Mouse (Mus musculus) adrenal gland, postnatal 4 days (tissue): Measurements from ENCODE around the gene Abcc3. TPM values are rescaled to one million over a fixed set of nuclear protein-coding genes. Genes with fewer than 3 reads are reported as not detected.

Experiments used
- DNase-seq, 2 experiments: peaks; one replicate each; pipeline ENCODE4 v3.0.0; 2021 to 2022; ENCODE audit warnings: low spot score in 2 of 2, mixed read lengths in 2 of 2
- long read RNA-seq, 2 experiments: library from polyadenylated mRNA; stranded (forward); transcript quantifications; one replicate each; pipeline ENCODE4 v2.0.0; 2021
- total RNA-seq, 2 experiments: library from RNA; stranded (reverse); gene quantifications; 2 replicates each; pipeline ENCODE4 v1.2.3; 2021

Gene Abcc3
- total RNA-seq, result 10 to 100 TPM in 1 of 2 experiments, 1 to 10 TPM in 1; 7.9 to 11.7 TPM
- long read RNA-seq, experiment 1, full-length matches to known transcripts, result 1 of 4 reads
- long read RNA-seq, experiment 1, partial matches to known transcripts, result 1 of 4 reads
- long read RNA-seq, experiment 1, other reads (novel, unspliced or antisense), result 2 of 4 reads
- long read RNA-seq, experiment 2, full-length matches to known transcripts, result 2 of 12 reads
- long read RNA-seq, experiment 2, partial matches to known transcripts, result 4 of 12 reads
- long read RNA-seq, experiment 2, other reads (novel, unspliced or antisense), result 6 of 12 reads

GRCm38 (mm10) chr11:94392672-94393109 lies at the start of gene Abcc3:
Gene Abcc3 (minus strand): TSS chr11:94392997.
- peak in 1 of 2 experiments; percentile 36 for DNase-seq

DNA sequence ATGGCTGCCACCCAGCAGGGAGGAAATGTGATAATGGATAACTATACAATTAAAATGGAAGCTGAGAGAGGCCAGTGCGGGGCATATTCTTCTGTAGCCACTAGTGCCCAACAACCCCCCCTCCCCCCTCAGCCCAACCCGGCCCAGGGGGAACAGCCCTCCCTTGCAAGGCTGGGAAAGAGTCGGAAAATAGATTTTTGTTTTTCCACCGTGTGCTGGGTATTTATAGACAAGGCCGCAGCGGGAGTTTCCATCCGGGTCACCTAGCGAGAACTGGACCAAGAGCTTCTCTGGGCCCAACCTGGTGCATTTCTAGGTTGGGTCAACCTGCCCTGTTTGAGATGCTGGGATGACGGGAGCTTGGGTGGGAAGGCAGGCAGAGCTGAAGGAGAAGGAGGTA lies 49.0 kb upstream of the Abcc3 start:
- no peak for DNase-seq

GRCm38 (mm10) chr11:94441122-94441521 lies 48.3 kb upstream of the Abcc3 start:
- no peak for DNase-seq

- no peak for DNase-seq
Measured at GRCm38 (mm10) chr11:94440421-94440820, 47.6 kb upstream of the Abcc3 start.

GRCm38 (mm10) chr11:94429011-94429651 lies 36.3 kb upstream of the Abcc3 start:
- DNase-seq, result no peak

GRCm38 (mm10) chr11:94428091-94428835 lies 35.5 kb upstream of the Abcc3 start:
- peak in 1 of 2 experiments; percentile 37 for DNase-seq

GRCm38 (mm10) chr11:94425656-94426055 lies 32.9 kb upstream of the Abcc3 start:
- no peak for DNase-seq

GRCm38 (mm10) chr11:94425215-94425614 lies 32.4 kb upstream of the Abcc3 start:
- DNase-seq, result no peak

DNA sequence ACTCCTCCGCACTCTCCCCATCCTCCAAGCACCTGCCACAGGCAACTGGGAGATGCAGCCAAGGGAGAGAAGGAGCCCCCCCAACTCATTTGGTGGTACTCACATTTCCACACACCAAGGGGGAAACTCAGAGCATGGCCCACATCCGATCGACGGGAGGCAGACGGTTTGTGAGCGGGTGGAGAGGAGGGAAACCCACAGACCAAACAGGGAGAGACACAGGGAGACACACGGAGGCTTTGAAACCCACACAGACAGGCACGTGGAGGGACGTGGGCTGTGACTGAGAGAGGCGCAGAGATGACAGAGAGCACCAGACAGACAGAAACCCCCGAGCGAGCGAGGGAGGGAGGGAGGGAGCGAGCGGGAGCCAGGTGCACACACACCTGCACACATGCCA lies 31.6 kb upstream of the Abcc3 start:
- no peak for DNase-seq

- no peak for DNase-seq
Measured at GRCm38 (mm10) chr11:94423855-94424254, 31.1 kb upstream of the Abcc3 start.

DNA sequence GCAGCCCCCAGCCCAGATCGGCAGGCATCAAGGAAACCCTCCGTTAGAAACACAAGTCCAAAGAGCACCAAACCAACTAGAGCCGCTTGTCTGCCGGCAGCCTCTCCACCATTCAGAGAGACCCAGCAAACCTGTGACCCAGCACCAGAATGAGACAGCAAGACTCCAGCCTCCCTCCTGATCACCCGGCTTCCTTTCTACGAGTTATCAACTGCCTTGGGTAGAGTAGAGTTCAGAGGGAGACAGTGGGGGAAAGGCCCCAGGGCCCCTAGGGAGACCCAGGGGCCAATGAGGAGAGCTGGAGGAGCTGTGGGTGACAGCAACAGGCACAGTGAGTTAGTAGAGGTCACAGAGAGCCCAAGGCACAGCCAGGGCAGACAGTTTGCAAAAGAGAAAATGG lies 28.2 kb upstream of the Abcc3 start:
- no peak for DNase-seq

DNA sequence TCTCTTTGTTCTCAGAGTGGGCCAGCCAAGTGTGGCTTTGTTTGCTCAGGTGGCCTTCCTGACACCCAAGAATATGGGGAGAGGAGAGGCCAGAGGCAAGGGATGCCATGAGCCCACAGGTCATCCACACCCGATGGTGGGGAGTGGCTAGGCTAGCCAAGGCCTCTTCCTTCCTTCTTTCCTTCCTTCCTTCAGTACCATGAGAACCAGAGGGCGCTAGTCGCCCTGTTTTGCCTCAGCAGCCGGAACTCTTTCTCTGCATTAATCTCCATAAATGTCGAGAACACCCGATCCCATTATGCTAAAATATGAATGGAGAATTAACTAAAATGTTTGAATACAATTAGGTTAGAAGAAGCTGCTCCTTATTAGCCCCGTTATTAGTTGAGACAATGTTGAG lies 27.5 kb upstream of the Abcc3 start:
- no peak for DNase-seq

GRCm38 (mm10) chr11:94419004-94419727 lies 26.4 kb upstream of the Abcc3 start:
- DNase-seq, result no peak

DNA sequence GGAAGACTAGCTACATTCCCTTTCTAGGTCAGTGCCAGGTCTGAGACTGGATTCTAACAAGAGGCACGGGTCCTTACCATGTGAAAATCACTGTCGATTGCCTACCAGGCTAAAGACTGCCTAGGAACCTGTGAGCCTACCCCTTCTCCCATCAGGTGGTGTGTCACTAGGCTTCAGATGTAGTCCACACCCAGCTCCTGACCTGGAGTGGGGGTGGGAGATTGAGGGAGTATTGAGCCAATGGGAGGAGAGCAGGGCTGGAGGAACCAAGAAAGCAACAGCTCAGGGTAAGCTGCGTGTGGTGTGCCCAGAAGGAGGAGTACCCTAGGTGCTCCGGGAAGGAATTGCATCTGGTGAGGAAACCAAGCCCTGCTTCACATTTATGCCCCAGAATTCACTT lies 21.2 kb upstream of the Abcc3 start:
- DNase-seq, result no peak

GRCm38 (mm10) chr11:94413516-94413915 lies 20.7 kb upstream of the Abcc3 start:
- DNase-seq, result no peak

- DNase-seq, result no peak
Measured at GRCm38 (mm10) chr11:94412998-94413469, 20.2 kb upstream of the Abcc3 start.

GRCm38 (mm10) chr11:94412562-94412961 lies 19.8 kb upstream of the Abcc3 start:
- DNase-seq, result no peak

- DNase-seq, result no peak
Measured at GRCm38 (mm10) chr11:94407803-94408321, 15.1 kb upstream of the Abcc3 start.

DNA sequence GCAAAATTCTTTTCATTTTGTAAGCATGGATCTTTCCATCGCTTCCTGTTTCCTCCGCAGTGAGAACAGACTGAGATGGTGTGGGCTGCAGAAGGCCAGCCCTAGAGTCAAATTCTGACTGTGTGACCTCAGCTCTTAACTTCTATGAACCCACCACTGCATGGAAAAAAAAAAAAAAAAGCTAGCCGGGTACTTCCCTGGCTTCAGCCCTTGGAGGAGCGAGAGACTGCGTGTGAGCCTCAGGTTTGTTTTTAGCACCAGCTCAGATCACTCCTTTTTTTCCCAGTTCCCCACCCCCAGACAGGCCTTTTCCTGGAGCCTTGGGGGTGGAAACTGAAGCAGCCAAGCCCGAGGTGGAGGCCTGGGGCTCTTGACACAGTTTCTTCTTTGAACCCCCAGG lies 12.6 kb upstream of the Abcc3 start:
- no peak for DNase-seq

- peak; percentile 59 to 70 for DNase-seq
Measured at GRCm38 (mm10) chr11:94404641-94405260, 12.0 kb upstream of the Abcc3 start.

DNA sequence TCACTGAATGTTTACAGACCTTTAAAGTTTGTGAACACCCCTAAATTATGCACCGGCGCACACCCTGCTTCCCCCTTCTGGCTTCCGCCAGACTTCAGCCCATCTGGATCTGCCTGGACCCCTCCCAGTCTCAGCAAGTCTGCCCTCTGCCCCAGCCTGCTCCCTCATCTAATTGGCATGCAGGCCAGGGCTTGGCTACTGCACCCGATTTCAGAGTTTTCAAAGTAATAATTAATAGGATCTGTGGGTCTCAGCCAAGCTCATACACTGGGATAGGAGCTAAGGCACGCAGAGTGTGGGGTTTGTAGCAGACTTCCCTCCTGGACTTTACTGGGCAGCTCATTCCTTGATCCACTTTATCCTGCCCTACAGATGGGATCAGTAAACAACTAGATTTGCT lies 11.4 kb upstream of the Abcc3 start:
- DNase-seq, result no peak
